Mouse (Mus musculus) kidney, postnatal 0 days (tissue): ENCODE data around the gene Lrmda. TPM values are rescaled to one million over a fixed set of nuclear protein-coding genes. Genes with fewer than 3 reads are reported as not detected.

Source experiments
- ATAC-seq: fragments of 200-750 bp; cut with Nextera tagmentation; replicated peaks from 2 replicates; pipeline ENCODE4 v1.8.0; 2017; ENCODE audit warnings: low read depth, moderate number of reproducible peaks, moderate TSS enrichment, moderate library complexity; ENCODE audit not compliant: low FRiP score
- DNase-seq: peaks from one replicate; pipeline ENCODE4 v3.0.0-alpha.2; 2016; ENCODE audit warnings: low spot score
- H3K27ac ChIP-seq: fragments of 300-500 bp; sonication (generic); 2 replicates; pipeline ENCODE4 v1.5.1; 2014; ENCODE audit warnings: mild to moderate bottlenecking
- H3K27me3 ChIP-seq: fragments of 300-500 bp; sonication (generic); 2 replicates; pipeline ENCODE4 v1.6.1; 2014; ENCODE audit warnings: low read length, mixed read lengths; ENCODE audit not compliant: insufficient read depth
- H3K36me3 ChIP-seq: fragments of 300-500 bp; sonication (generic); 2 replicates; pipeline ENCODE4 v1.6.1; 2014; ENCODE audit warnings: low read length, mixed read lengths; ENCODE audit not compliant: insufficient read depth
- H3K4me1 ChIP-seq: fragments of 300-500 bp; sonication (generic); replicated peaks from 2 replicates; pipeline ENCODE4 v1.6.1; 2014; ENCODE audit warnings: antibody characterized with exemption, low read length, mixed read lengths; ENCODE audit not compliant: insufficient read depth
- H3K4me2 ChIP-seq: fragments of 300-500 bp; sonication (generic); 2 replicates; pipeline ENCODE4 v1.6.1; 2014; ENCODE audit warnings: mild to moderate bottlenecking, low read length, moderate library complexity, mixed read lengths
- H3K4me3 ChIP-seq: fragments of 300-500 bp; sonication (generic); replicated peaks from 2 replicates; pipeline ENCODE4 v1.5.1; 2014; ENCODE audit warnings: low read depth, low read length
- H3K9ac ChIP-seq: fragments of 300-500 bp; sonication (generic); 2 replicates; pipeline ENCODE4 v1.6.1; 2014; ENCODE audit warnings: low read depth, low read length
- H3K9me3 ChIP-seq: fragments of 300-500 bp; sonication (generic); replicated peaks from 2 replicates; pipeline ENCODE4 v1.6.1; 2016; ENCODE audit warnings: low read length, inconsistent platforms, mixed read lengths
- CTCF ChIP-seq: IDR thresholded peaks from 2 replicates; pipeline ENCODE4 v1.5.1; 2016; ENCODE audit warnings: antibody characterized with exemption, low read depth, mild to moderate bottlenecking, moderate library complexity
- WGBS: fragments of 180-500 bp; shearing (Covaris S2); extraction: QIAGEN DNeasy Blood & Tissue Kit; methylation state at CpG from one replicate; pipeline ENCODE4 v1.1.7; 2014; 5-methylcytosine and 5-hydroxymethylcytosine counted together
- polyA plus RNA-seq: library from polyadenylated mRNA; unstranded; fragments of >200 nt; fragmentation: Nextera tagmentation; extraction: Ambion mirVana; gene quantifications from 2 replicates; pipeline ENCODE4 v1.2.1, GENCODE M21; 2015

Lrmda gene
- polyA plus RNA-seq, 1 experiment from 2014 or later: 0.83 TPM

- no peak overlapping the region for H3K4me2 ChIP-seq
- DNase-seq (no peak), ATAC-seq (no peak)
- H3K9ac ChIP-seq: no peak overlapping the region
- TF ChIP-seq CTCF: no peak
- H3K4me3 ChIP-seq: no peak overlapping the region
- H3K27me3 ChIP-seq: no peaks in the 10 kb centered on the region
- no peak overlapping the region for H3K27ac ChIP-seq
- H3K36me3 ChIP-seq: no peaks in the 10 kb centered on the region
- 68% methylated on average over 6 of the region's 6 CpGs for WGBS
- peaks cover 14% of the 10 kb centered on the region for H3K4me1 ChIP-seq
- H3K9me3 ChIP-seq: no peaks in the 10 kb centered on the region
Measured at GRCm38 (mm10) chr14:22059348-22059861, 39.9 kb downstream of the Lrmda start.

- Histone ChIP-seq H3K9me3 (no peaks in the 10 kb centered on the region), H3K4me3 (no peak overlapping the region), H3K4me1 (peaks cover 3% of the 10 kb centered on the region), H3K36me3 (no peaks in the 10 kb centered on the region), H3K4me2 (no peak overlapping the region), H3K27ac (no peak overlapping the region), H3K27me3 (no peaks in the 10 kb centered on the region), H3K9ac (no peak overlapping the region)
- no peak for TF ChIP-seq CTCF
- DNase-seq (no peak), ATAC-seq (no peak)
- WGBS: 34% methylated on average over 7 of the region's 7 CpGs
Measured at GRCm38 (mm10) chr14:22060787-22061186, 41.3 kb downstream of the Lrmda start.

GRCm38 (mm10) chr14:22062117-22062855 is 42.8 kb downstream of the Lrmda start:
- Histone ChIP-seq H3K4me3 (no peak overlapping the region), H3K27me3 (no peaks in the 10 kb centered on the region), H3K4me1 (no peaks in the 10 kb centered on the region), H3K27ac (no peak overlapping the region), H3K36me3 (no peaks in the 10 kb centered on the region), H3K4me2 (no peak overlapping the region), H3K9me3 (no peaks in the 10 kb centered on the region), H3K9ac (no peak overlapping the region)
- ATAC-seq: no peak
- 84% methylated on average over 9 of the region's 9 CpGs for WGBS
- no peak for TF ChIP-seq CTCF
- no peak for DNase-seq

GRCm38 (mm10) chr14:22069169-22069568 is 49.7 kb downstream of the Lrmda start:
- no peaks in the 10 kb centered on the region for H3K9me3 ChIP-seq
- no peak for ATAC-seq
- H3K36me3 ChIP-seq: no peaks in the 10 kb centered on the region
- no peak overlapping the region for H3K9ac ChIP-seq
- H3K4me3 ChIP-seq: no peak overlapping the region
- no peaks in the 10 kb centered on the region for H3K4me1 ChIP-seq
- no peak for TF ChIP-seq CTCF
- H3K27me3 ChIP-seq: no peaks in the 10 kb centered on the region
- no peak for DNase-seq
- 42% methylated on average over 2 of the region's 2 CpGs for WGBS
- no peak overlapping the region for H3K27ac ChIP-seq
- no peak overlapping the region for H3K4me2 ChIP-seq

- WGBS: 80% methylated on average over 5 of the region's 5 CpGs
- Histone ChIP-seq H3K36me3 (no peaks in the 10 kb centered on the region), H3K27ac (no peak overlapping the region), H3K4me1 (no peaks in the 10 kb centered on the region), H3K9me3 (no peaks in the 10 kb centered on the region), H3K9ac (no peak overlapping the region), H3K27me3 (no peaks in the 10 kb centered on the region), H3K4me2 (no peak overlapping the region), H3K4me3 (no peak overlapping the region)
- TF ChIP-seq CTCF: no peak
- DNase-seq (no peak), ATAC-seq (no peak)
Measured at GRCm38 (mm10) chr14:22073385-22073784, 53.9 kb downstream of the Lrmda start.

GRCm38 (mm10) chr14:22074229-22074628 is 54.7 kb downstream of the Lrmda start:
- no peak for ATAC-seq

More at GRCm38 (mm10) chr14:22074229-22074628, 54.7 kb downstream of the Lrmda start:
- no peaks in the 10 kb centered on the region for H3K4me1 ChIP-seq
- no peaks in the 10 kb centered on the region for H3K9me3 ChIP-seq
- no peaks in the 10 kb centered on the region for H3K36me3 ChIP-seq
- no peak overlapping the region for H3K9ac ChIP-seq
- peak overlapping the region; percentile 36; the same call in 1 of the 2 replicates for H3K4me2 ChIP-seq
- no peak overlapping the region for H3K27ac ChIP-seq
- H3K4me3 ChIP-seq: no peak overlapping the region
- no peak for TF ChIP-seq CTCF
- H3K27me3 ChIP-seq: no peaks in the 10 kb centered on the region
- WGBS: 39% methylated on average over 16 of the region's 16 CpGs
- DNase-seq: no peak
